Mouse (Mus musculus) embryonic facial prominence, embryonic 11.5 days (tissue): ENCODE data around the gene Fut11. TPM values are rescaled to one million over a fixed set of nuclear protein-coding genes. Genes with fewer than 3 reads are reported as not detected.

Source experiments
- ATAC-seq: fragments of 200-750 bp; cut with Nextera tagmentation; replicated peaks from 2 replicates; pipeline ENCODE4 v1.8.0; 2017; ENCODE audit warnings: low read depth; ENCODE audit not compliant: insufficient number of reproducible peaks, low FRiP score, low TSS enrichment
- DNase-seq: peaks from one replicate; pipeline ENCODE4 v3.0.0-alpha.2; 2015; ENCODE audit warnings: low spot score
- H3K27ac ChIP-seq: fragments of 300-500 bp; sonication (generic); replicated peaks from 2 replicates; pipeline ENCODE4 v1.5.1; 2014; ENCODE audit warnings: mild to moderate bottlenecking, low read depth, low read length, control low read depth
- H3K27me3 ChIP-seq: fragments of 300-500 bp; sonication (generic); 2 replicates; pipeline ENCODE4 v1.6.1; 2014; ENCODE audit warnings: mild to moderate bottlenecking, low read length, moderate library complexity, mixed read lengths; ENCODE audit not compliant: control insufficient read depth, insufficient read depth
- H3K36me3 ChIP-seq: fragments of 300-500 bp; sonication (generic); replicated peaks from 2 replicates; pipeline ENCODE4 v1.6.1; 2014; ENCODE audit warnings: low read depth, mild to moderate bottlenecking, low read length, moderate library complexity, mixed read lengths; ENCODE audit not compliant: control insufficient read depth, insufficient read depth
- H3K4me1 ChIP-seq: fragments of 300-500 bp; sonication (generic); 2 replicates; pipeline ENCODE4 v1.6.1; 2014; ENCODE audit warnings: low read length, mixed read lengths; ENCODE audit not compliant: control insufficient read depth, insufficient read depth
- H3K4me2 ChIP-seq: fragments of 300-500 bp; sonication (generic); 2 replicates; pipeline ENCODE4 v1.6.1; 2014; ENCODE audit warnings: low read depth, mild to moderate bottlenecking, control low read depth, low read length, moderate library complexity
- H3K4me3 ChIP-seq: fragments of 300-500 bp; sonication (generic); 2 replicates; pipeline ENCODE4 v1.5.1; 2014; ENCODE audit warnings: low read depth, low read length, control low read depth
- H3K9ac ChIP-seq: fragments of 300-500 bp; sonication (generic); replicated peaks from 2 replicates; pipeline ENCODE4 v1.6.1; 2014; ENCODE audit warnings: mild to moderate bottlenecking, control low read depth, low read length
- H3K9me3 ChIP-seq: fragments of 300-500 bp; sonication (generic); replicated peaks from 2 replicates; pipeline ENCODE4 v1.6.1; 2016; ENCODE audit warnings: mild to moderate bottlenecking, low read length, inconsistent platforms, mixed read lengths; ENCODE audit not compliant: control insufficient read depth
- WGBS: fragments of 180-500 bp; shearing (Covaris S2); extraction: QIAGEN DNeasy Blood & Tissue Kit; methylation state at CpG from one replicate; pipeline ENCODE4 v1.1.7; 2014; 5-methylcytosine and 5-hydroxymethylcytosine counted together
- polyA plus RNA-seq: library from polyadenylated mRNA; unstranded; fragments of >200 nt; fragmentation: Nextera tagmentation; extraction: Ambion mirVana; gene quantifications from 2 replicates; pipeline ENCODE4 v1.2.1, GENCODE M21; 2014

The Fut11 gene
- polyA plus RNA-seq, 1 experiment from 2014 or later, result 21.0 TPM

DNA sequence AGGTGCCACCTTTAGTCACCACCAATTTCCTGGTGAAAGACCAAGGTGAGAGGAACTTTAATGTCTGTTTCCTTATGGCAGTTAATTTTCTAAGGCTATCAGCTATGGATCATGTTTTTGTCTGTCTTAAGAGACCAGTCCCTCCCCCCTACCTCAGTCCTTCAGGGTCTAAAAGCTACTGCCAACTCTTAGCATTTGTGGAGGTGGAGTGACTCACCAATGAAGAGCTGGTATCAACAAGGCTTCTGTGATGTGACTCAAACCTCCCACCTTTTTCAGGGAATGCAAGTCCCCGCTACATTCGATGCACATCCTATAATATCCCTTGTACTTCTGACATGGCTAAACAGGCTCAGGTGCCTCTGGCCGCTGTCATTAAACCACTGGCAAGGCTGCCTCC, 8.2 kb upstream of the Fut11 start:
- H3K36me3 ChIP-seq, result peaks cover 22% of the 10 kb centered on the region
- DNase-seq (no peak), ATAC-seq (no peak)

DNA sequence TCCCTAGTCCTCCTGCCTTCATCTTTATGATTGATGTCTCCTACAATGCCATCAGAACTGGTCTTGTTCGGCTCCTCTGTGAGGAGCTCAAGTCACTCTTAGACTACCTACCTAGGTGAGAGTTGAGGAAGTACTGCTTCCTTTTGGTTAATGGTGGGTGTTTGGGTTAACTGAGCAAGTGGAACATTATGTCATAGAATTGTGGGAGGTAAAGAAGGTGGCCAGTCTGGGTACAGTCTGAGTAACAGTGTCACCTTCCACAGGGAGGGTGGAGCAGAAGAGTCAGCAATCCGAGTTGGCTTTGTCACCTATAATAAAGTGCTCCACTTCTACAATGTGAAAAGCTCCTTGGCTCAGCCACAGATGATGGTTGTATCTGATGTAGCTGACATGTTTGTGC, 5.8 kb upstream of the Fut11 start:
- Histone ChIP-seq H3K27ac (no peak overlapping the region), H3K36me3 (peaks cover 18% of the 10 kb centered on the region), H3K4me2 (no peak overlapping the region), H3K4me1 (no peaks in the 10 kb centered on the region), H3K4me3 (no peak overlapping the region), H3K27me3 (no peaks in the 10 kb centered on the region), H3K9ac (no peak overlapping the region), H3K9me3 (no peaks in the 10 kb centered on the region)
- ATAC-seq (no peak), DNase-seq (no peak)
- 91% methylated on average over 2 of the region's 2 CpGs for WGBS

More for the DNA sequence above, 8.2 kb upstream of the Fut11 start:
- no peaks in the 10 kb centered on the region for H3K27me3 ChIP-seq
- no peaks in the 10 kb centered on the region for H3K4me1 ChIP-seq
- 98% methylated on average over 3 of the region's 3 CpGs for WGBS
- H3K9me3 ChIP-seq, result no peaks in the 10 kb centered on the region
- H3K4me2 ChIP-seq, result no peak overlapping the region
- H3K9ac ChIP-seq, result no peak overlapping the region
- no peak overlapping the region for H3K4me3 ChIP-seq
- no peak overlapping the region for H3K27ac ChIP-seq

DNA sequence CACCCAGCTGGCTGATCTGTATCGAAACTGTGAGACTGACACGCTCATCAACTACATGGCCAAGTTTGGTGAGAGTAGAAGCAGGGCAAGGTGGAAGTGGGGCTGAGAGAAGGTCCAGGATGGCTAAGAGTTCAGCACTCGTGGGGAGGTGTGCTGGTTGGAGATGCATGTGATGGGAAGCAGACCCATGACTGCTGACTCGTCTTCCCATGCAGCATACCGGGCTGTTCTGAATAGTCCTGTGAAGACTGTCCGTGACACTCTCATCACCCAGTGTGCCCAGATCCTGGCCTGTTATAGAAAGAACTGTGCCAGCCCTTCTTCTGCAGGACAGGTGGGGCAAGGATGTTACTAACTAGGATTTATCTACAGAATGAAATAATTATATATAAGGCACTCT, 3.0 kb upstream of the Fut11 start:
- no peaks in the 10 kb centered on the region for H3K4me1 ChIP-seq
- no peak overlapping the region for H3K4me3 ChIP-seq
- H3K9ac ChIP-seq, result no peak overlapping the region
- H3K27me3 ChIP-seq, result no peaks in the 10 kb centered on the region
- H3K27ac ChIP-seq, result no peak overlapping the region
- H3K4me2 ChIP-seq, result no peak overlapping the region
- peaks cover 15% of the 10 kb centered on the region for H3K36me3 ChIP-seq
- DNase-seq (no peak), ATAC-seq (no peak)
- WGBS, result 95% methylated on average over 6 of the region's 6 CpGs
- no peaks in the 10 kb centered on the region for H3K9me3 ChIP-seq

DNA sequence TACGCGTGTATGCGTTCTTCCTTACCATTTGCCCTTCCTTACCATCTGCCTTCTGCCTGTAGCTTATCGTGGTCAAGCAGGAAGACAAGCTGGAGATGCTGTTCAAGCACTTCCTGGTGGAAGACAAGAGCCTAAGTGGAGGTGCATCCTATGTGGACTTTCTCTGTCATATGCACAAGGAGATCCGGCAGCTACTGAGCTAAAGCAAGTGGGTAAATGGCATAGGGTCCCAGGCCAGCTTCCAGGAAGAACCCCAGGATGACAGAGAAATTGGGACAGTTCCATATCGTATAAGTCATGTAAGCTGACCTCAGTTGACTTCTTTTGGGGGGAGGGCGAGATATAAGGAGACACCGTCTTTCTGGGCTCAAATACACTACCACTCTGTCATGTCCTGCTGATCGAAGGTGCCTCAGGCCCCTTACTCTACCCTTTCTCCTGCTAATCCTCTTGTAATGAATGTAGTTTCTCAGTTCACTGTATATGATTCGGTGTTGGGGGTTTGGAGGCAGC, 1.1 kb upstream of the Fut11 start:
- no peaks in the 10 kb centered on the region for H3K9me3 ChIP-seq
- H3K4me2 ChIP-seq, result no peak overlapping the region
- H3K4me3 ChIP-seq, result no peak overlapping the region
- no peaks in the 10 kb centered on the region for H3K4me1 ChIP-seq
- no peaks in the 10 kb centered on the region for H3K27me3 ChIP-seq
- peaks cover 15% of the 10 kb centered on the region for H3K36me3 ChIP-seq
- 94% methylated on average over 10 of the region's 10 CpGs for WGBS
- no peak overlapping the region for H3K9ac ChIP-seq
- no peak overlapping the region for H3K27ac ChIP-seq
- ATAC-seq, result no peak
- DNase-seq, result no peak

DNA sequence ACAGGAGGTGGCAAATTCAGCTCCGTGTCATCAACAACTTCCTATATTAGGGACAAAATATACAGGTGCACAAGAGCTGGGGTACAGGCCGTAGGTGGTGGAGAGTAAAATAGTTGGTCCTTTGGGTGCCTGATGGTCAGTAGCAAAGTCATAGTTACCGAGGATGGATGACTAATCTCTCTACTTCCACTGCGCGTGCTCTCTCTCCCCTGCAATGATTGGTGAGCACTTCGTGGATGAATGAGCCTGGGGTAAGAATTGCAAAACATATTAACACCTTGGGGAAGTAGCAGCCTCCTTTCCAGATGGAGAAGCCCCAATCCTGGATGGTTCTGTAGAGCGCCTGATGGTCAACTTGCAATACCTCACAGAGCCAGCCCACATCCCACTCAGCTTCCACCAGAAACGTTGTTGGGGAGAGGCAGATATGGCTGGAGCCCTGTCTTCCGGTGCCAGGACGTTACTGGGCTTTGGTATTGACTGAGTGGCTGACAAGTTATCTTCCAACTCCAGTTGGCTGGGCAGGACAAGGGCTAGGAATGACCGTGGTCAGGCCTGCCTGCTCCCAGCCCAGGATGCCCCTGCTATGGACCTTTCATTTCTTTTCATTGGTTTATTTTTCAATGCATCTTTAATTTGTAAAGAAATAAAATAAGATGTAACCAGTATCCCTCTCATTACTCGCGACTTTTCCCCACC, 434 bp upstream of the Fut11 start:
- WGBS, result 50% methylated on average over 13 of the region's 13 CpGs
- no peak for ATAC-seq
- no peak for DNase-seq

DNA sequence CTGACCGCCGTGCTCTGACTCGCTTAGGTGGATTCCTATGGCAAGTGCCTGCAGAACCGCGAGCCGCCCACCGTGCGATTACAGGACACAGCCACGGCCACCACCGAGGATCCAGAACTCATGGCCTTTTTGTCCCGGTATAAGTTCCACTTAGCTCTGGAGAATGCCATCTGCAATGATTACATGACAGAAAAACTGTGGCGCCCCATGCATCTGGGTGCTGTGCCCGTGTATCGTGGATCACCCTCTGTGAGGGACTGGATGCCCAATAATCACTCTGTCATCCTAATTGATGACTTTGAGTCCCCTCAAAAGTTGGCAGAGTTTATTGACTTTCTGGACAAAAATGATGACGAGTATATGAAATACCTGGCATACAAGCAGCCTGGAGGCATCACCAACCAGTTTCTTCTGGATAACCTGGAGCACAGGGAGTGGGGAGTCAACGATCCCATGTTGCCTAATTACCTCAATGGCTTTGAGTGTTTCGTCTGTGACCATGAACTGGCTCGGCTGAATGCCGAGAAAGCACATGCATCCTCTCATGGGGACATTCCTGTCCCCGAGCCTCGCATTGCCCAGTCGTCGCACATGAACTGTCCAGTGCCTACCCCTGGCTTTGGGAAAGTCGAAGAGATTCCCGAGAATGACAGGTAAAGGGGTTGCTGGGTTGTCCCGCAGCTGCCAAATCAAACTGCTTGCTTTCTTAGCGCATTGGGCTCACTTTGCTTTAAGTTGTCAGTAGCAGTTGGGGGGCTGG, 1.2 kb downstream of the Fut11 start:
- Histone ChIP-seq H3K4me1 (no peaks in the 10 kb centered on the region), H3K9ac (peak overlapping the region; percentile 63), H3K27ac (peak overlapping the region; percentile 81), H3K27me3 (no peaks in the 10 kb centered on the region), H3K36me3 (peaks cover 4% of the 10 kb centered on the region), H3K4me3 (peak overlapping the region; percentile 64), H3K4me2 (peak overlapping the region; percentile 73), H3K9me3 (no peaks in the 10 kb centered on the region)
- ATAC-seq, result no peak
- 13% methylated on average over 27 of the region's 27 CpGs for WGBS
- DNase-seq, result no peak

More for the DNA sequence above, 434 bp upstream of the Fut11 start:
- Histone ChIP-seq H3K27me3 (no peaks in the 10 kb centered on the region), H3K36me3 (peaks cover 8% of the 10 kb centered on the region), H3K4me3 (peak overlapping the region; percentile 64), H3K27ac (peak overlapping the region; percentile 81), H3K9me3 (no peaks in the 10 kb centered on the region), H3K4me1 (no peaks in the 10 kb centered on the region), H3K9ac (peak overlapping the region; percentile 63), H3K4me2 (peak overlapping the region; percentile 73)

DNA sequence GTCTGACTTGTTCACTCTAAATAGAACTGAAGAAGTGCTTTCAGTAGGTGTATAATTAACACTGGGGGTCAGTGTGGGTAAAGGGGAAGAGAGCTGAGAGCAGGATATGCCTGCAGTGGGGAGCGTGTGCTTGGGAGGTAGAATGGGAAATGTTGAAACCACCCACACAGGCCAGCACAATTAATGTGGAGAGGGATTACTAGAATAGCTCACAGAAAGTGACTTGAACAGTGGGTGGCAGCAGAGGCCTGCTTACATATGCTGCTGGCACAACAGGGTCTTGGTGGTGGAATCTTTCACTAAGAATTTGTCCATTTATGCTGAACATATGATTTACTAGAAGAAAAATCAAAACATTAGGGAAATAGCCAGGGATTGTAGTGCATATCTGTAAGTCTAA, 2.2 kb downstream of the Fut11 start:
- H3K27me3 ChIP-seq, result no peaks in the 10 kb centered on the region
- H3K4me3 ChIP-seq, result peak overlapping the region; percentile 13
- 0 out of 2 replicates have a peak overlapping the region, but pooled peaks have one; percentile 7 for H3K9ac ChIP-seq
- ATAC-seq (no peak), DNase-seq (peak; percentile 61)
- WGBS, result 22% methylated on average over 1 of the region's 1 CpGs
- peaks cover 4% of the 10 kb centered on the region for H3K36me3 ChIP-seq
- H3K4me2 ChIP-seq, result peak overlapping the region; percentile 73
- no peak overlapping the region for H3K27ac ChIP-seq
- peaks cover 3% of the 10 kb centered on the region; the same call in 1 of the 2 replicates for H3K4me1 ChIP-seq
- no peaks in the 10 kb centered on the region for H3K9me3 ChIP-seq

DNA sequence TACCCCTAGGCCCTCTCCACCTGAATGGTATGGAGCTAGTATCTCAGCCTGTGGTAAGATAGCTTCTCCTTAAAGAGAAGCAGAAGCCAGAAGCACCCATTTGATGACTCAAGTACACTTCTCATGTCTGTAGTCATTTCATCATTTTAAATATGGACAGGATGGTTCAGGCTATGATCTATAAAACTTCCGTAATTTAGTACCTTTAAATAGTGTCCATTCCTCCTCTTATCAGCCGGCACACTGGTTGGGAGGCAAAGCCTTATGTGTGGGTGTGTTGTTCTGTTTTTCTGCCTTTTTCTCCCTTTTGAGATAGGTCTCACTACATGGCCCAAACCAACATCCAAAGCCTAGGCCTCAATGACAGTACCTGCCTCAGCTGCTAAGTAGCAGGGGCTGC, 3.7 kb downstream of the Fut11 start:
- Histone ChIP-seq H3K4me1 (peaks cover 3% of the 10 kb centered on the region; the same call in 1 of the 2 replicates), H3K36me3 (no peaks in the 10 kb centered on the region; the same call in none of the 2 replicates), H3K4me2 (no peak overlapping the region), H3K27ac (no peak overlapping the region), H3K27me3 (no peaks in the 10 kb centered on the region), H3K4me3 (no peak overlapping the region), H3K9me3 (no peaks in the 10 kb centered on the region), H3K9ac (no peak overlapping the region)
- DNase-seq (no peak), ATAC-seq (no peak)
- 87% methylated on average over 2 of the region's 2 CpGs for WGBS
